Mouse (Mus musculus) cerebellum, adult 2 months (tissue): ENCODE results near the gene Triobp.

Experiments
- CTCF ChIP-seq: fragments of 200-500 bp; IDR thresholded peaks from 2 replicates; pipeline ENCODE4 v1.5.1; 2011; ENCODE audit warnings: low read depth, mild to moderate bottlenecking, control low read depth, low read length, moderate library complexity, borderline replicate concordance; ENCODE audit not compliant: insufficient read depth
- POLR2A ChIP-seq: fragments of 200-500 bp; IDR thresholded peaks from 2 replicates; pipeline ENCODE4 v1.6.1; 2011; ENCODE audit warnings: low read length, control low read depth, borderline replicate concordance; ENCODE audit not compliant: insufficient read depth

- TF ChIP-seq CTCF (no peak), POLR2A (no peak)
These were observed 93.2 kb downstream of the Triobp start for GRCm38 (mm10) chr15:79040501-79041416.
